Mouse (Mus musculus) stomach, embryonic 15.5 days (tissue): ENCODE measurements around the gene Arl13a. TPM values are rescaled to one million over a fixed set of nuclear protein-coding genes. Genes with fewer than 3 reads are reported as not detected.

Source experiments
- ATAC-seq: fragments of 200-750 bp; cut with Nextera tagmentation; 2 replicates; pipeline ENCODE4 v1.8.0; 2017; ENCODE audit warnings: low read depth, moderate number of reproducible peaks, moderate TSS enrichment; ENCODE audit not compliant: insufficient read depth, low FRiP score
- H3K27ac ChIP-seq: fragments of 300-500 bp; sonication (generic); 2 replicates; pipeline ENCODE4 v1.5.1; 2015; ENCODE audit warnings: mild to moderate bottlenecking, inconsistent platforms
- H3K27me3 ChIP-seq: fragments of 300-500 bp; sonication (generic); replicated peaks from 2 replicates; pipeline ENCODE4 v1.6.1; 2015; ENCODE audit warnings: inconsistent platforms
- H3K36me3 ChIP-seq: fragments of 300-500 bp; sonication (generic); 2 replicates; pipeline ENCODE4 v1.6.1; 2015; ENCODE audit warnings: inconsistent platforms
- H3K4me1 ChIP-seq: fragments of 300-500 bp; sonication (generic); 2 replicates; pipeline ENCODE4 v1.6.1; 2015; ENCODE audit warnings: inconsistent platforms
- H3K4me2 ChIP-seq: fragments of 300-500 bp; sonication (generic); 2 replicates; pipeline ENCODE4 v1.6.1; 2015; ENCODE audit warnings: mild to moderate bottlenecking, inconsistent platforms
- H3K4me3 ChIP-seq: fragments of 300-500 bp; sonication (generic); replicated peaks from 2 replicates; pipeline ENCODE4 v1.5.1; 2015; ENCODE audit warnings: inconsistent platforms
- H3K9ac ChIP-seq: fragments of 300-500 bp; sonication (generic); 2 replicates; pipeline ENCODE4 v1.6.1; 2015; ENCODE audit warnings: inconsistent platforms
- H3K9me3 ChIP-seq: fragments of 300-500 bp; sonication (generic); 2 replicates; pipeline ENCODE4 v1.6.1; 2016; ENCODE audit warnings: inconsistent platforms
- WGBS: fragments of 180-500 bp; shearing (Covaris S2); methylation state at CpG from one replicate; pipeline ENCODE4 v1.1.7; 2015; 5-methylcytosine and 5-hydroxymethylcytosine counted together
- polyA plus RNA-seq: library from polyadenylated mRNA; unstranded; fragments of >200 nt; fragmentation: Nextera tagmentation; extraction: Ambion mirVana; gene quantifications from 2 replicates; pipeline ENCODE4 v1.2.1, GENCODE M21; 2015

Arl13a gene
- polyA plus RNA-seq, 1 experiment from 2014 or later = 0.08 TPM

DNA sequence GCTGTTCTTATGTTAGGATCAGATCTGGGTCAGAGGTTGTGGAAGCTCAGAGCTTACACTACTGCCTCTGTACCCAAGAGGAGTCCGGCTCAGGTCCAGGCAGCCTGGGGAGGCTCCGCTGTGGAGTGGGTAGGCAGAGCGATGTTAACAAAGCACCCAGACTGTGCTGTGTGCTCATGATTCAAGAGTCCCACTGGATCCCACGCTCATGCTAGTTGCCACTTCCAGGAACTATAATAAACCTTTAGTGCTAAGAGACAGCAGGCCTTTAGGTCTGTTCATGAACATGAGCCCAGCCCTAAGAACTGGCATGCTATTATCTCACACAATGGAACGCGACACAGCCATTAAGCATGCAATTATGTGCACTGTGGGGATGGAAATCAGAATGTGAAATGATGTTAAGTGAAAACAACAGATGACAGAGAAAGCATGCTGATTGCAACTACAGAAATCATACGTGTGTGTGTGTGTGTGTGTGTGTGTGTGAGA, 23.9 kb downstream of the Arl13a start:
- no peaks in the 10 kb centered on the region for H3K36me3 ChIP-seq
- 86% methylated on average over 7 of the region's 7 CpGs for WGBS
- no peak overlapping the region for H3K4me3 ChIP-seq
- no peaks in the 10 kb centered on the region for H3K27me3 ChIP-seq
- no peaks in the 10 kb centered on the region for H3K9me3 ChIP-seq
- ATAC-seq = no peak
- H3K27ac ChIP-seq = no peak overlapping the region
- no peaks in the 10 kb centered on the region for H3K4me1 ChIP-seq
- no peak overlapping the region for H3K4me2 ChIP-seq
- H3K9ac ChIP-seq = no peak overlapping the region

DNA sequence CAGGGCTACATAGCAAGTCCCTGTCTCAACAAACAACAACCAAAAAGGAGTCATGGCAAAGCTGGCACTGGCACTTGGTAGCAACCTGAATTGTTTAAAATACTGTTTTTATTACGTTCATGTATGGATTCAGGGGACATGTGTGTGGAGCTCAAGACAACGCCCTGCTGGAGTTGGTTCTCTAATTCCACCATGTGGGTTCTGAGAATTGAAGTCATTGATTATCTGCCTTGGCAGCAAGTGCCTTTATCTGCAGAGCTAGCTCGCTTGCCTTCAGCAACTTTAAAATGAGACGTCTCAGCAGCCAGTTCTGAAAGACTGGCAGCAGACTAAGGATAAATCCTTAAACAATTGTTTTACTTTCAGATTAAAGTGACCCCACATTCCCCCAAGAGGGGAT, 30.9 kb downstream of the Arl13a start:
- WGBS = 62% methylated on average over 4 of the region's 4 CpGs

DNA sequence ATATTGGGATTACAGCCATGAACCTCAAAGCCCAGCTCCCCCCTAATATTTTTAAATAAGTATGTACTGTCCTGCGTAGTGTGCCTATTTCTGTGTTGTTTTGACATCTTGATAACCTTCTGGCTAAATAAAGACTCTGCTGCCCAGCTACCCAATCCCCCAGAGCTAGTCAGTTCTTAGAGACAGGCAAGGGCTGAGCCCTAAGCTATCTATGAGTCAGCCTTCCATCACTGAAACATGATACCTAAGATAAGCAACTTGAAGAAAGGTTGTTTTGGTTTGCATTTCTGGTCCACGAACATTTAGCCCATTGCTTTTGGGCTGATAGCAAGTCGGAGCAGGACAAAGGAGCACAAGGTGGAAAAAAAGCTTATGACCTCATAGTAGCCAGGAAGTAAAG, 33.3 kb downstream of the Arl13a start:
- Histone ChIP-seq H3K4me3 (no peak overlapping the region), H3K9ac (no peak overlapping the region), H3K27me3 (no peaks in the 10 kb centered on the region), H3K4me2 (no peak overlapping the region), H3K27ac (no peak overlapping the region), H3K4me1 (no peaks in the 10 kb centered on the region), H3K36me3 (no peaks in the 10 kb centered on the region), H3K9me3 (no peaks in the 10 kb centered on the region)
- WGBS = 51% methylated on average over 3 of the region's 3 CpGs
- no peak for ATAC-seq

More for the DNA sequence above, 30.9 kb downstream of the Arl13a start:
- H3K4me3 ChIP-seq = no peak overlapping the region
- H3K9me3 ChIP-seq = no peaks in the 10 kb centered on the region
- no peak overlapping the region for H3K4me2 ChIP-seq
- no peak for ATAC-seq
- no peak overlapping the region for H3K9ac ChIP-seq
- no peak overlapping the region for H3K27ac ChIP-seq
- H3K4me1 ChIP-seq = no peaks in the 10 kb centered on the region
- no peaks in the 10 kb centered on the region for H3K27me3 ChIP-seq
- H3K36me3 ChIP-seq = no peaks in the 10 kb centered on the region

DNA sequence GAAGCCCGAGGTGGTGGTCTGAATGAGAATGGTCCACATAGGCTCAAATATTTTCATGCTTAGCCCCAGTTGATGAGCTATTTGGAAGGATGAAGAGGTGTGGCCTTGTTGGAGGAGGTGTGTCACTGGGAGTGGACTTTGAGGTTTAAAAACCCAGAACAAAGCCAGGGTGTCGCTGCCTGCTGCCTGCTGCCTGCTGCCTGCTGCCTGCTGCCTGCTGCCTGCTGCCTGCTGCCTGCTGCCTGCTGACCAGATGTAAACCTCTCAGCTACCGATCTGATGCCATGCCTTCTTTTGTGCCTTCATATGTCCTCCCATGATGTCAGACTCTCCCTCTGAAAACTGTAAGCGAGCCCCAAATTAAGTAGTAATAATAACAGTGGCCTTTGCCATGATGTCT, 34.6 kb downstream of the Arl13a start, which contains the start of gene Nox1:
Gene Nox1, minus strand, starts transcription at position 101 of the 400 bp plus-strand sequence.
- H3K4me2 ChIP-seq = no peak within 1 kb of the TSS

DNA sequence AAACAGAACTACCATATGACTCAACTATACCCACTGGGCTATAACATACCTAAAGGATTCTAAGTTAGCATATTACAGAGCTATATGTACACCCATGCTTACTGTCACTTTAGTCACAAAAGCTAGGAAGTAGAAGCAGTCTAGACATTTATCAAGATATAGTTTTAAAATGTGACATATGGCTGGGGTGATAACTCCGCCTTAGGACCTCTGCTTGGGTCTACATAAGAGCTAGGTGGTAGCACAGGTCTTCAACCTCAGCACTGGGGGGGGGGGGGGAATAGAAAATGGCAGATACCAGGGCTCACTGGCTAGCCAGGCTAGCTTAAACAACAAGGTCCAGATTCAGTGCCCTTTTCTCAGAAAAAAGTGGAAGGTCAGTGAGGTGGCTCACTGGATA, 45.7 kb downstream of the Arl13a start:
- H3K4me3 ChIP-seq = no peak overlapping the region
- no peak overlapping the region for H3K9ac ChIP-seq
- no peak overlapping the region for H3K27ac ChIP-seq
- no peaks in the 10 kb centered on the region for H3K36me3 ChIP-seq
- no peaks in the 10 kb centered on the region for H3K4me1 ChIP-seq
- 78% methylated on average over 1 of the region's 1 CpGs for WGBS
- no peak overlapping the region for H3K4me2 ChIP-seq
- no peaks in the 10 kb centered on the region for H3K27me3 ChIP-seq
- ATAC-seq = no peak
- H3K9me3 ChIP-seq = no peaks in the 10 kb centered on the region

More for the DNA sequence above, 34.6 kb downstream of the Arl13a start, which contains the start of gene Nox1:
- no peaks in the 10 kb centered on the region for H3K36me3 ChIP-seq
- no peak for ATAC-seq
- H3K27ac ChIP-seq = no peak within 1 kb of the TSS
- H3K9ac ChIP-seq = no peak within 1 kb of the TSS
- H3K4me3 ChIP-seq = no peak within 1 kb of the TSS
- H3K27me3 ChIP-seq = no peaks in the 10 kb centered on the region
- no peaks in the 10 kb centered on the region for H3K9me3 ChIP-seq
- 58% methylated on average over 4 of the region's 4 CpGs for WGBS
- H3K4me1 ChIP-seq = no peaks in the 10 kb centered on the region

DNA sequence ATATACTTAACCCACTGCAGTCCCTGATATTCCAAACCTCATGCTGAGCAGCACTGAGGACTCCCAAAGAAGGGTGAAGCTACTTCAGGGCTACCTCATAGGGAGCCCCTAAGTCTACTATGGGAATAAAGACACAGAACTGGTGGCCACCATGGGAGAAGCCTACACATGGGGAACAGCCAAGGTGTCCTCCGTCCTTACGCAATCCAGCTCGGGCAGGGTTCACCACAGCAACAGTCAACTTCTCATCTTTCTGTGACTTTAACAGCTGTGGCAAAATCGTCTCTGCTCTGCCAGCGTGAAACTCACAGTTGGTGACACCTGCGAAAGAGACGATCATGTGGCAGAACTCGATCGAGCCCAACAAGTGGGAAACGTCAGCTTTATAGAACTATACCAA, 51.0 kb downstream of the Arl13a start:
- H3K27ac ChIP-seq = no peak overlapping the region
- 90% methylated on average over 10 of the region's 10 CpGs for WGBS

DNA sequence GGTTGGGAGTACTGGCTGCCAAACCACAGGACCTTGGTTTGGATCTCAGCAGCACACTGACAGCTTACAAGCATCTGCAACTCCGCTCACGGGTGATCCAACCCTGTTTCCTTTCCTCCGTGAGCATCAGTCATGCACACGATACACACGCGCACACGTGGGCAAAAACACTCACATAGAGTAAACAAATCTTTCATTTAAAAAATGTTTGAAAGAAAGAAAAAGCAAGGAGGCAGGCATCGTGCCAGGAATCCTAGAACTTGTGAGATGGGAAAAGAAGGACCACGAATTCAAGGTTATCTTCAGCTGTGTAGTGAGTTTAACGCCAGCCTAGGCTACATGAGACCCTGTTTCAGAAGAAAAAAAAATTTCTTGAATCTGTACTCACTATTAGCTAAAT, 58.6 kb downstream of the Arl13a start:
- H3K27ac ChIP-seq = no peak overlapping the region
- H3K36me3 ChIP-seq = no peaks in the 10 kb centered on the region
- no peaks in the 10 kb centered on the region for H3K27me3 ChIP-seq
- no peaks in the 10 kb centered on the region for H3K9me3 ChIP-seq
- 77% methylated on average over 10 of the region's 10 CpGs for WGBS
- H3K4me1 ChIP-seq = no peaks in the 10 kb centered on the region
- H3K9ac ChIP-seq = no peak overlapping the region
- ATAC-seq = no peak
- H3K4me3 ChIP-seq = no peak overlapping the region
- no peak overlapping the region for H3K4me2 ChIP-seq

More for the DNA sequence above, 51.0 kb downstream of the Arl13a start:
- Histone ChIP-seq H3K9me3 (no peaks in the 10 kb centered on the region), H3K4me3 (no peak overlapping the region), H3K4me2 (no peak overlapping the region), H3K4me1 (no peaks in the 10 kb centered on the region), H3K27me3 (no peaks in the 10 kb centered on the region), H3K9ac (no peak overlapping the region), H3K36me3 (no peaks in the 10 kb centered on the region)
- no peak for ATAC-seq

DNA sequence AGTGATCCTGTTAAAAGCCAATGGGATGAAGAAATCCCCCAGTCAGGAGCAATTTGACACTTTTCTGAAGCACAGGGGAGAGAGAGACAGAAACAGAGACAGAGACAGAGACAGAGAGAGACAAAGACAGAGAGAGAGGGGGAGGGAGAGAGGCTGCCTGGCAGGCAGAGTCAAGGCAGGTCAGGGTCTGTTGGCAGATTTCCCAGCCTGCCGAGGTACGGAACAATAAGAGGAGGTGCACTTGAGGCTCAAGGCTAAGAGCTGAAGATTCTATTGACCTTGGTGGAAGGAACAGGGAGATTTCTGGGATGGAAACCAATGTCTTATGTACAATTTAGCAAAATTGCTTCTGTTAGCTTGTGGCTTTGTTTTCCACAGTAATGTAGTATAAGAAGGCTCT, 60.9 kb downstream of the Arl13a start:
- WGBS = 51% methylated on average over 2 of the region's 2 CpGs
- H3K9ac ChIP-seq = no peak overlapping the region
- no peaks in the 10 kb centered on the region for H3K9me3 ChIP-seq
- no peaks in the 10 kb centered on the region for H3K36me3 ChIP-seq
- no peak overlapping the region for H3K4me2 ChIP-seq
- no peaks in the 10 kb centered on the region for H3K4me1 ChIP-seq
- no peaks in the 10 kb centered on the region for H3K27me3 ChIP-seq
- no peak overlapping the region for H3K4me3 ChIP-seq
- H3K27ac ChIP-seq = no peak overlapping the region
- ATAC-seq = no peak

Other genes with a start within 250 kb of the Arl13a start
- 5.7 and 5.9 TPM in 2 replicates for gene Sytl4, start 205.7 kb upstream of the Arl13a start, polyA plus RNA-seq
- gene Cstf2, start 128.3 kb upstream of the Arl13a start, polyA plus RNA-seq = 32.4 and 39.7 TPM in 2 replicates
- 0.05 and 0.22 TPM in 2 replicates for gene Xkrx, start 25.4 kb upstream of the Arl13a start, polyA plus RNA-seq
- gene Nox1, start 34.5 kb downstream of the Arl13a start, polyA plus RNA-seq = 0.12 and 0.34 TPM in 2 replicates
- gene Trmt2b, start 89.5 kb downstream of the Arl13a start, polyA plus RNA-seq = 22.3 and 22.6 TPM in 2 replicates
- gene Tmem35a, start 107.7 kb downstream of the Arl13a start, polyA plus RNA-seq = 4.4 TPM in 2 replicates
- 23.9 and 27.1 TPM in 2 replicates for gene Cenpi, start 120.6 kb downstream of the Arl13a start, polyA plus RNA-seq
- 1.4 and 1.5 TPM in 2 replicates for gene Drp2, start 217.1 kb downstream of the Arl13a start, polyA plus RNA-seq